Mouse (Mus musculus) spleen, postnatal 4 days (tissue): ENCODE results near the gene Olfr476.
"Not testable (repeated sequence)": the region's sequence is repeated elsewhere in the genome, so short reads cannot be mapped to it uniquely, and the experiment has no call there.

Source experiments
- DNase-seq, 2 experiments: peaks; one replicate each; pipeline ENCODE4 v3.0.0; 2022; ENCODE audit warnings: low spot score in 2 of 2

The Olfr476 gene

GRCm38 (mm10) chr7:107964503-107964902, at the start of gene Olfr476:
Gene Olfr476, plus strand, starts transcription at chr7:107964803.
- no peak for DNase-seq

- no peak for DNase-seq
Observed at GRCm38 (mm10) chr7:107930146-107930545, 34.5 kb upstream of the Olfr476 start, which contains the start of gene Olfr473. Gene Olfr473, plus strand, starts transcription at chr7:107930446.

GRCm38 (mm10) chr7:107952539-107952938, 12.1 kb upstream of the Olfr476 start:
- not testable (repeated sequence) for DNase-seq

GRCm38 (mm10) chr7:107954343-107954742, 10.3 kb upstream of the Olfr476 start, which contains the start of gene Olfr474:
Gene Olfr474, plus strand, starts transcription at chr7:107954643.
- DNase-seq = no peak

GRCm38 (mm10) chr7:107986393-107986792, 21.8 kb downstream of the Olfr476 start, which contains the start of gene Olfr477:
Gene Olfr477, plus strand, starts transcription at chr7:107986693.
- no peak for DNase-seq

GRCm38 (mm10) chr7:108014256-108014655, 49.7 kb downstream of the Olfr476 start:
- not testable (repeated sequence) for DNase-seq
